Mouse (Mus musculus) embryo, embryonic 9.5 days (tissue): ENCODE measurements around the gene Pnmt.

Source experiments
- DNase-seq: peaks from one replicate; pipeline ENCODE4 v3.0.0-alpha.2; 2017; ENCODE audit errors: extremely low spot score

The Pnmt gene

DNA sequence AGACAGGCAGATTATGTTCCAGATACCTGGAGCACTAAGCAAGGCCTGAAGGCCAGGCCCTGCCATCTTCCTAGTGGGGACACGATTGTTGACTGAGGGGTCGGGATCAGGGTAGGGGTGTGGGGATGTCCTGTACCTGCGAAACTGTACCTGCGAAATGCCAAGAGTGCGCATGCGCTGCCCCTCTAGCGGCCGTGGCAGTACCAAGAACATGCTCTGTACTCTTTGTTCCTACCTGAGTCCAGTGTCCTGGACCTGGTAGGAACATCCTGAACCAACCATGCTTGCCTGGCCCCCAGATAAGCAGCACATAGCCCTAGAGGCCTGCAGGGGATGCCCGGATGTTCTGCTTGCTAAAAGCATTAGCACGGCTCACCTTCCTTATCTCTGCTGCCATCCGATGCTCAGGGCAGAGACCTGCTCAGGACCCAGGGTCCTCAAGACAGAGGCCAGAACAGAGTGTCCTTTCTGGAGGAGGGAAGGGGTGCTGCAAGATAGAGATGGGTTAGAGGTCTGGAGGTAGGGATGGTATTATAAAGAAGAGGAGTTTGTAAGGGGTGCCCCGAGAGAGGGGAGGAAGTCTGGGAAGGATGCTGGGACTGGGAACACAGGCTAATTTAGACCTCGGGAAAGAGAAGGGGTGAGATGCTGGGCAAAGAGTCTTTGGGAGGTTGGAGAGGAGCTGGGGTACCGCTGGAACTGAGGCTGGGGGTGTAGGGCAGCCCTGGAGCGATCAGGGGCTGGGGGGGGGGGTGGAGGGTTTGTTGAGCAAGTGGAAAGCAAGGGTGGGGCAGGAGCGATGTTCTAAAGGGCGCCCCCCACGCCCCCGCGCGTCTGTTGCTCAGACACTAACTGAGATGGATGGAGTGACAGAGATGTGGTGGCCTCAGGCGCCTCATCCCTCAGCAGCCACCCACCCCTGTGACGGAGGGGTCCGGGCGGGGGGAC is at the start of gene Pnmt:
Gene Pnmt (plus strand): TSS at position 813 of the 948 bp plus-strand sequence.
- DNase-seq: no peak

GRCm38 (mm10) chr11:98338507-98338961 is 47.7 kb upstream of the Pnmt start:
- DNase-seq: no peak

DNA sequence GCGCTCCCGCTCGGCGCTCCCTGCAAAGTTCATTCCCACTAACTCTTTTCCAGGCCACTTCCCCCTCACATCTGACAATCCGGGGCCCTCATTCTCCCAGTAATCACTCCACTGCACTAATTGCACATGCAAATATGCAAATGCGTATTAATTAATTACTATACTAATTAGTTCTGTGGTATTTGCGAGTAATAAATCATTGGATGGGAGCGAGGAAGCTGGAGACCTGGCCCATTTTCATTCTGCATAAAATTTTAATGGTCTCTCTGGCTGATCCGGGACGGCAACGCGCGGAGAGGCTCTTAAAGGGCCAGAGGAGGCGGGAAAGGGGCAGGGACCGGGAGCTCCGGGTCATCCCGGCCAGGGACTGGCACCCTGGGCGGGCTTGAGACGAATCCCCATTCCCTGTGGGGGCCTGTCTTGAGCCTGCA is 47.2 kb upstream of the Pnmt start:
- no peak for DNase-seq

GRCm38 (mm10) chr11:98339679-98340287 is 46.5 kb upstream of the Pnmt start:
- DNase-seq: no peak

- no peak for DNase-seq
Observed at GRCm38 (mm10) chr11:98340597-98340996, 45.7 kb upstream of the Pnmt start.

DNA sequence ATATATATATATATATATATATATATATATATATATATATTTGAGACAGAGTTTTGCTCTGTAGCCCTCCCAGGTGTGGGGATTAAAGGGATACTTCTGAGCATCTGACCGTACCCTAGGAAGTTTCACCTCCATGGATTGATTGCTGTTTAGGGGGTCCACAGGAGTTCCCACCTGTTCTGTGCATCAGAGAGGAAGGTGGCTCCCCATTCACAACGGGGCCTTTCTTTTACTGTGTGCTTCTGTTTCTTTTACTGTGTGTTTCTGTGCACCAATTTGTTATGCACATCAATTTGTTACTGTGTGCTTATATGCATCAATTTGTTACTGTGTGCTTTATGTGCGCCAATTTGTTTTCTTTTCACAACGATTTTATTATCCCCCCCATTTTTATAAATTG is 45.1 kb upstream of the Pnmt start:
- DNase-seq: no peak

DNA sequence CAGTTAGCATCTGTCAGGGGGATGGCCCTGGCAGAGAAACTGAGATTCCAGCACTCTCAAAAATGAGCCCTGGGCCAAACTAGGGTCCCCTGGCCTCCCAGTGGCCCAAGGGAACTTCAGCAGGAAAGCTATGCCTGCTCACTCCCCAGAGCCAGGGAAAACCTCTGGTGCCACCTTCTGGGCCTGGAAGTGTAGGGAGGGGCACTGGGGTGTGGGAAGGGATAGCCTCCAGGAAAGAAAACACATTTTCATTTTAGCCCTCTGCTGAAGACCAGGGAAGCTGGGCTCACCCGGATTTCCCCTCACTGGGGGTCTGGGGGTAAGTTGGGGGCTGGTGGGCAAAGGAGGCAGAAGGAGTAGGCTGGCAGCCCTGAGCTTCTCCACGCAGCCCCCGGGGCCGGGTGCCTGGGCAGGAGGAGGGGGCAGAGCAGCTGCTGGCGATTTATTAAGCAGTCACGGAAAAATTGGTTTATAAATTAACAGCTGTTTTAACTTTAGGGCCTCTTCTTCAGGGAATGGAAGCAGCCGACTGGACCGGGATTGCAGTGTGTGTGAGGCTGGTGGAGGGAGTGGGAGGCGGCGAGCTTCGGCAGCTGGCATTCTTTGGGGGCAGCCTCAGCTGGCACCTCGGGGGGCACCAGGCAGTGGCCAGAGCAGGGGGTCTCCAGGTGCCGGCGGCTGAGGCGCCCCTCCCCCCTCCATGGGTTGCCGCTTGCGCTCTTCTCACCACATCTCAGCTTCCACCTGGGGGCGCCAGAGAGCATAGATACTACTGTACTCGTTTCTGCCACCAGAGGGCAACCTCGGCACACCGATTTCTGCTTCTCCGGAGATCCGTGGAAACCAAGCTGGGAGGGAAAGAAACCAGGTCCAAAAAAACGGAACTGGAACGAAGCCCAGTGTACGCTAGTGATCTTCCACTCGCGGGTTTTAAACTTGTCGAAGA is 44.0 kb upstream of the Pnmt start:
- peak; percentile 93 for DNase-seq

- peak; percentile 82 for DNase-seq
Observed at GRCm38 (mm10) chr11:98345253-98345652, 41.0 kb upstream of the Pnmt start.

- DNase-seq: no peak
Observed at GRCm38 (mm10) chr11:98346168-98346567, 40.1 kb upstream of the Pnmt start.

GRCm38 (mm10) chr11:98347385-98348082 is 38.7 kb upstream of the Pnmt start:
- DNase-seq: no peak

- no peak for DNase-seq
Observed at GRCm38 (mm10) chr11:98348083-98348961, 37.9 kb upstream of the Pnmt start, which contains the start of gene Ppp1r1b. Gene Ppp1r1b, plus strand, starts transcription at chr11:98348404.

DNA sequence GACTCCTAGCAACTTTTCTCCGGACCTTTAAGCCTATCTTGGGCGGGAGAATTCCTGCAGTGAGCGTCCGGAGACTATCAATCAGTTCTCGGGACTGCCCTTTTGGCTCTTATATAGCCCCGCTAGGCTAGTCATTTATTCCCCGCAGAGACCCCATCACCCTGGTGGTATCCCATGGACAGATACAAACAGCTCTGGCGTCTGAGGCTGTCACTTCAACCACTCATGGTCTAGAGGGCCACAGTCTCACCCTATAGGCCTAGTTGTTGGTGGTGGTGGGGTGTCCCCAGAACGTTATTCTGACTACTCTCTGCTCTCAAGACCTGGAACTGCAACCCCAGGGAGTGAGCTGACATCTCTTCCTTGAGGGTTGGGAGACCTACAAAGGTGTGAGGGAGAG is 36.9 kb upstream of the Pnmt start:
- no peak for DNase-seq

GRCm38 (mm10) chr11:98352272-98352990 is 33.8 kb upstream of the Pnmt start:
- DNase-seq: no peak

GRCm38 (mm10) chr11:98353651-98354211 is 32.5 kb upstream of the Pnmt start:
- DNase-seq: no peak

- DNase-seq: no peak
Observed at GRCm38 (mm10) chr11:98354445-98354844, 31.8 kb upstream of the Pnmt start.

- peak; percentile 79 for DNase-seq
Observed at GRCm38 (mm10) chr11:98355732-98356299, 30.4 kb upstream of the Pnmt start.

DNA sequence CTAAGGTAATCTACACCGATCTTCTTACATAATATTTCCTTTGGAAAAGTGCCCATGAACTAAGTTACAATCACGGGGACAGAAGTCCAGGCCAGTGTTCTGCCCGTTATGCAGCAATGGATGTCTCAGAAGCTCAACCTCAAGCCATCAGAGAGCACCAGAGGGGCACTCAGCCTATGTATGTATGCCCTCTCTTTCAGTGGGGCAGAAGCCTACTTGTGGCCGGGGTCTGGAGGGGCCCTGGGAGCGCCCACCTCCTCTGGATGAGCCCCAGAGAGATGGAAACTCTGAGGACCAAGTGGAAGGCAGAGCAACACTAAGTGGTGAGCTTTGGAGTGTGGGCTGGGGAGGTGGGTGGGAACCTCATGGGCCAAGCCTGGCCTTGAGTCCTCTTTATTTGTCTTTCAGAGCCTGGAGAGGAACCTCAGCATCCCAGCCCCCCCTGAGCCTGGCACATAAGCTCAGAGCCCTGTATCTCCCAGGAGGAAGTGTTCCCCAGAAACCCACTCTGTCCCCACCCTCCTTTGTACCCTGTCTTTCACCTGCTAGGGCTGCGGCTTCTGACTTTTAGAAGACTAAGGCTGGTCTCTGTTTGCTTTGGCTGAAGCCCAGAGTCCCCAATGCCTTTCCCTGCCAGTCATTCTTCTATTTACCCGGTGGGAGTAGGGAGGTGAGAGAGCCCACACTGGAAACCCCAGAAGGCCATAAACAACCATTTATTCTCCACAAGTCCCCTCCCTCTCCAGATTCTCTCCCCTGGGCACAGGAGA is 29.4 kb upstream of the Pnmt start:
- no peak for DNase-seq
